Mouse (Mus musculus) spleen, postnatal 10 days (tissue): ENCODE measurements around the gene Pla2g4c.

ENCODE experiments used
- DNase-seq, 2 experiments: peaks; one replicate each; pipeline ENCODE4 v3.0.0; 2021 to 2022; ENCODE audit warnings: low spot score in 2 of 2

Gene Pla2g4c

GRCm38 (mm10) chr7:13324316-13324715 lies at the start of gene Pla2g4c:
Pla2g4c (plus strand) TSS chr7:13324655.
- DNase-seq = peak in 1 of 2 experiments; percentile 32

- DNase-seq = no peak
These were observed 47.4 kb upstream of the Pla2g4c start, which contains the start of gene Lig1 for GRCm38 (mm10) chr7:13277081-13277480. Lig1 (plus strand) TSS chr7:13277283.

- no peak for DNase-seq
These were observed 46.6 kb upstream of the Pla2g4c start for GRCm38 (mm10) chr7:13277833-13278232.

- DNase-seq = peak; percentile 92 to 96
These were observed 46.1 kb upstream of the Pla2g4c start, which contains the start of gene Zswim9 for GRCm38 (mm10) chr7:13278308-13278891. Zswim9 (minus strand) TSS chr7:13278721.

- DNase-seq = peak; percentile 15 to 21
These were observed 45.5 kb upstream of the Pla2g4c start for GRCm38 (mm10) chr7:13278957-13279356.

GRCm38 (mm10) chr7:13288621-13289020 lies 35.8 kb upstream of the Pla2g4c start:
- no peak for DNase-seq

- no peak for DNase-seq
These were observed 34.3 kb upstream of the Pla2g4c start for GRCm38 (mm10) chr7:13290041-13290675.

- no peak for DNase-seq
These were observed 33.1 kb upstream of the Pla2g4c start for GRCm38 (mm10) chr7:13291370-13291769.

GRCm38 (mm10) chr7:13293878-13294855 lies 30.3 kb upstream of the Pla2g4c start:
- DNase-seq = no peak

GRCm38 (mm10) chr7:13295256-13295655 lies 29.2 kb upstream of the Pla2g4c start:
- DNase-seq = no peak

GRCm38 (mm10) chr7:13297636-13298035 lies 26.8 kb upstream of the Pla2g4c start:
- no peak for DNase-seq

GRCm38 (mm10) chr7:13298821-13299220 lies 25.6 kb upstream of the Pla2g4c start:
- no peak for DNase-seq

GRCm38 (mm10) chr7:13301643-13302042 lies 22.8 kb upstream of the Pla2g4c start:
- DNase-seq = no peak

GRCm38 (mm10) chr7:13302780-13303179 lies 21.7 kb upstream of the Pla2g4c start:
- no peak for DNase-seq

GRCm38 (mm10) chr7:13303372-13303771 lies 21.1 kb upstream of the Pla2g4c start:
- DNase-seq = no peak

- DNase-seq = no peak
These were observed 15.0 kb upstream of the Pla2g4c start for GRCm38 (mm10) chr7:13309407-13309806.

GRCm38 (mm10) chr7:13310493-13311199 lies 13.8 kb upstream of the Pla2g4c start:
- DNase-seq = no peak

- DNase-seq = no peak
These were observed 13.1 kb upstream of the Pla2g4c start for GRCm38 (mm10) chr7:13311401-13311800.

- DNase-seq = no peak
These were observed 10.3 kb upstream of the Pla2g4c start for GRCm38 (mm10) chr7:13314095-13314597.

- no peak for DNase-seq
These were observed 3.0 kb upstream of the Pla2g4c start for GRCm38 (mm10) chr7:13321424-13321823.

- no peak for DNase-seq
These were observed 6.1 kb downstream of the Pla2g4c start for GRCm38 (mm10) chr7:13330575-13330974.
